Mouse (Mus musculus) cerebellum, adult 8-10 months (tissue): ENCODE measurements at regions not wholly inside any gene's neighbourhood (a gene's known extent, or its start where the extent isn't known, plus 50 kb on each side); places are given as distances from the start of the nearest gene placed in this dataset.
"Not testable (repeated sequence)": the region's sequence is repeated elsewhere in the genome, so short reads cannot be mapped to it uniquely, and the experiment has no call there.

Source experiments
- DNase-seq: peaks from one replicate; pipeline ENCODE4 v3.0.0; 2022

- not testable (repeated sequence) for DNase-seq
Measured at GRCm38 (mm10) chr14:52782832-52783231, 287.3 kb upstream of the Olfr1507 start.

DNA sequence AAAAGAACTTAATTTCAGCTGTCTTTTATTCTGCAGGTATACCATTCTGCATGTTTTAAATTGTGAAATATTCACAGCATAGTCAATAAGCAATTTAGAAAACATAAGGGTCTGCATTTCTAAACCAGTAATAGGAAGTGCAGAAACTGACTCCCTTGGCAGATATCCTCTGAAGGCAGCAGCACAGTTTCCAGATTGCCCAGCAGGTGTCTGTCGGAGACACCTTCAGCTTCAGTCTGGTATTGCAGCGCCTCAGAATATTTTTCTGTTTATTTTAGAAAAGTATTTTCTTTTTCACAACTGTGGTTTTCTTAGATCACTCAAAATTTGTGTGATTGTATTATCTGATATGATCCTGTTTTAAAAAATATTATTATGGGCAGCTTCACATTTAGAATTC lies 280.3 kb upstream of the Olfr1507 start:
- not testable (repeated sequence) for DNase-seq

GRCm38 (mm10) chr14:52769450-52769849 lies 273.9 kb upstream of the Olfr1507 start:
- DNase-seq: not testable (repeated sequence)

DNA sequence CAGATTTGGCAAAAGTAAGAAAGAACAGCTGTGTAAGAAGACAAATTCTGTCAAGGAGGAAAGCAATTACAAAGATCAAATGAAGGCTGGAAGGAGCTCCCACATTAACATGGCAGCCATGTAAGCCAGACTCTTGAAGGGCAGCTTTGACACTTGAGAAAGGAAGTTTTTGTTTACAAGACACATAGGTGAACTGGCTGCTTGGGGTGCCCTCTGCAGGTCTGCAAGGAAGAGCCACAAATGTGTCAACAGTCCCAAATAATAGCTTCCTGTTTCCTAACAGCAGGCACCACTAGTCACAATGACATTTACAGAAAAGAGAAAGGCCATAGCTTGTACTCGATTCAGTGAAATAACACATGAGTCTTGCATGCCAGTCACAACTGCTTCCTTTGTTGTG lies 256.6 kb upstream of the Olfr1507 start:
- DNase-seq: not testable (repeated sequence)

DNA sequence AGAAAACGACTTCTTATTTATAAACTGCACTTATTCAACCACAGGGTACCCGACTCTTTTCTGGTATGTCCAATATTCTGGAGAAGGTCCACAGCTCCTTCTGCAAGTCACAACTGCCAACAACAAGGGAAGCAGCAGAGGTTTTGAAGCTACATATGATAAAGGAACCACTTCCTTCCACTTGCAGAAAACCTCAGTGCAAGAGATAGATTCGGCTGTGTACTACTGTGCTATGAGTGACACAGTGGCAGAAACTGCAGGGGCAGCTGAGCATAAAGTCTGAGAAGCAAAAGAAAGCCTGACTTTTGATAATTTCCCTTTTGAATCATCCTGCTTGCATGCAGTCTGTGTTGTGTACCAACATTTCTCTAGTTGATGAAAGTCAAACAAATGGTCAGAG lies 231.1 kb upstream of the Olfr1507 start:
- DNase-seq: not testable (repeated sequence)

DNA sequence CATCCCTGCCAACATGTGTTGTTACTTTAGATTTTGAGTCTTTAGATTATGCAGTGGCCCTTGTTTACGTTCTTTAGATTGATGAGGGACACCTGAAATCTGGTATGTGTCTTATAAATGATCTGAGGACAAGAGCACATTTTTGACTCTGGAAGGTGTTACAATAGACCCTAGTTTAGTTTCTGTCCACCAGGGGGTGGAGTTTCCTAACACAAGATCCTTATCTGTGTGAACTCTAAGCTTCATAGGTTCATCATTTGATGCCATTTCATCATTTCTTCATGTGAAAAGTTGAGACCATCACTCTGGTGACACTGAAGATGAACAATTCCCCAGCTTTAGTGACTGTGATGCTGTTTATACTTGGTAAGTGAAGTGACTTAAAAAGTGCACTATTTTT lies 229.4 kb upstream of the Olfr1507 start:
- not testable (repeated sequence) for DNase-seq

DNA sequence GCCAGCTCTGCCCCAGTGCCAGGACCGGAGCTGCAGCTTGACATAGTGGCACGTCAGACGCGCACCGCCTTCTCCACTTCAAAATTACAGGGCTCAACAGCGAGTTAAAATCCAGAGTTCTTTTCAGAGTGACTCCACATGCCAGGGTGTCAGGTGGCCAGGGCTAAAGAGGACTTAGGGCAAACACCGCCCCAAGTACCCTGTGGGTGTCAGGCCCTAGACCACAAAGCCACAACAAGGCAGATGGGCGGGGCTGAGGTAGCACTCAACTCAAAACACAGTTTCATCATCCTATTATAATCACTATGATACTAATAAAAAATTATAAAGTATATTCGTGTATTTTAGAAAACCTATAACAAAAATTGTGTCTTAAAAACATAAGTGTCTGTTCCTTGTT lies 225.1 kb upstream of the Olfr1507 start:
- no peak for DNase-seq

DNA sequence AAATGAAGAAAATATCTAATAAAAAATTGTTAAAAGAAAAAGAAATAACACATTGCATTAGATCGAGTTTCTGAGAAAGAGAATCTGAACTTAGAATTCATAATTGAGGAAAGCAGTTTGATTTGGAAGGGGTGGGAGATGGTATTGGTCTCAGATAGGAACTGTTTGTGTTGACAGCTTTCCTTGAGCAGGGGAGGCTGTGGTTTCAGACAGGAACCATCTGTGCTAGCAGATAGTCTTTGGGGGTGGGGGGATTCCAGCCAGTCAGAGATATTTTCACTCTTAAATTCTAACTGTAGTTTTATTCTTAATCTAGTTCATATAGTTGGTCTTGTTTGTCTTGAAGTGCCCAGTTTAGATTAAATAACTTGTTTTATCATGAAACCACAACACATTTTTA lies 205.3 kb upstream of the Olfr1507 start:
- not testable (repeated sequence) for DNase-seq

- DNase-seq: not testable (repeated sequence)
Measured at GRCm38 (mm10) chr14:52683636-52684035, 188.1 kb upstream of the Olfr1507 start.

DNA sequence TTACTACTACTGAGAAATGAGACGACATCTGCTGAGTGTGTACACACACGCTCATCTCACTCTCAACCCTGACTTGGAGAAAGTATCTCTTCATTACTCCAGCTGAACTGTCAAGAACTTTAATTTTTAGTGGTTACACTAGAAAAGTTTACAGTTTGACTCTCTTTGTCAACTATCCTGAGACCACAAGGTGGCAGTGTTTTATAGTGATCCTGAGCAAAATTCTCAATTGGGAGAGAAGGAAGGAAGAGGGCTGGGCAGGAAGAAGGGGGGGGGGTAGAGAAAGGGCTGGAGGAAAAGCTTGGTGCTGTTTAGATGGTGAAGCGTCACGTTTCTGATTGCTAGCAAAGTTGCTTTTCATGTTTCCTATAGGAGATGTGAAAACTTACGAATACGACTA lies 158.8 kb upstream of the Olfr1507 start:
- DNase-seq: no peak

- no peak for DNase-seq
Measured at GRCm38 (mm10) chr14:52638179-52638578, 142.6 kb upstream of the Olfr1507 start.

DNA sequence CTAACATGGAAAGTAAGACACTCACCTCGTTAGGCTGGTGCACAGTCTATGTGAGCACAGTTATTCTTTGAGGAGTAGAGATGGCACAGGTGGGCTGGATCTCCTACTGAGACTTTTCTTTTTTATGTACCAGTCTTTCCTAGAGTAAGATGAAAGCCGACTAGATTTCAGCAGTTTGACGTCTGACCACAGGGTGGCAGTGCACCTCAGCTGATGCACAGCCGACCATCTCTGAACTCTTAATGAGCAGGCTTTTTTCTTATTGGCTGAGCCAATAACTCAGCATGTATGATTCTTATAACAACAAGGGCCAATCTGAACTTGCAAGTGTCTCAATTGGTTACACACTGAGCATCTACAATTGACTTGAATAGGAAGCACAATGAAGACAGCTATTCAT lies 126.6 kb upstream of the Olfr1507 start:
- DNase-seq: no peak

DNA sequence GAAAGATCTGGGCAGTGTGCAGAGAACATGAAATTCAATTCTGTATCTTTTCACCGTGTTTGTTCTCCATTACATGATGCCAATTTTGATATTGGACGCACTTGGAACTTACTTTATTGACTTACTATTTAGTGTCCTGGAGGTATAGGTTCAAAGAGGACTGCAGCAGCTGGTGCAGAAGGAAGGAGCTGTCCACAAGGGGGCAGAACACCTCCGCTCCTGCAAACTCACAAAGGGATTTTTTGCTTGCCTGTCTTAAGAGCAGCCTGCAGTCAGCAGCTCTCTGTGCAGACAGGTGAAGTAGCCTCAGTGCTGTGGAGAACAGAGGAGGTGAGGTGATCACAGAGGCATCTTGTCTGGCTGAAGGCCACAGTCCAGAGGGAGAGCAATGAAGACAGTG lies 84.8 kb upstream of the Olfr1507 start:
- no peak for DNase-seq

DNA sequence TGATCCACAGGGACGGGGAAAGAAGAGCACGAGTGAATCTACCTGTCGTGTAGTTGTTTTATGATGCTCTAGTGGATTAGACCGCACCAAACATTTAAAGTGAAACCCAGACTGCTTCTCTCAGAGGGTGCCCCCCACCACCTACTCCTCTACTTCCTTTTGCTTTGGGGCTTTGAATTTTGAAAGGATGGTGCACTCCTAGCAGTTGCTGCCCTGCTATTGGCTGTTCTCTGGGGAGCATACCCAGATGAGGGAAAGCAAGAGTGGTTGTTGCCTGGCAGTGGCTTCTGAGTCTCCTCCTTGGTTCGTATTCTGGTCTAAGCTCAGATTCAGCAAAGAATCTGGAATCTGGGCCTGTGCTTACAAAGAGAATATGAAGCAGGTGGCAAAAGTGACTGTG lies 71.4 kb upstream of the Olfr1507 start:
- no peak for DNase-seq

DNA sequence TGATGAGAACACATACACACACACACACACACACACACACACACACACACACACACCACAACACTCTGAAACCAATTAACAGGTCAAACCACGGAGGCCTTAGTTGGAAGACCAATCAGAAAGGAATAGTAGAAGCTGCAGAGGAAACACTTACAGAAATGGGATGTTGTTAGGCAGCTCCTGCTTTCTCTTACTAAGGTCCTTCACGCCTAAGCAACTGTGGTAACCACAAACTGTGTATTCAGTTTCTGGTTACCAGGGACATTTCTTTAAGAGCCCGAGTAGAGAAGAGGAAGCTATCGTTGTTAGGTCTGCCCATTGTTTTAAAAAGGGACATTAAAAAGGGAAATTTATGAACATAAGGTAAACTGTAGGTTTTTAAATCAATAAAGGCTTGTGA lies 70.1 kb upstream of the Olfr1507 start:
- no peak for DNase-seq

DNA sequence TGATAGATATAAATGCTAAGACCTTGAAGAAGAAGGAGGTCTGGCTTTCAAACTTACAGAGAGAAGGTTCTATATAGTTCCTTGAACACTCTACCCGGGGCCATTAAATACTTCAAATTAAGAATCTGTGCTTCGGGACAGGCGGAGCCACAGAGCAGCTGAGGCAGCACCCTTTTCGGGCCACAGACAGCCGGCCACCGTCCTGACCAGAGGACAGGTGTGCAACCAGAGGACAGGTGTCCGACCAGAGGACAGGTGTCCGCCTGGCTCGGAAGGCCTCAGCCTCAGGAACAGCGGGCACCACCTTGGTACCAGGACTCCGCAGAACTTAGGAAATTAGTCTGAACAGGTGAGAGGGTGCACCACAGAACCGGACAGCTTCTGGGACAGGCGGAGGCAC lies 60.8 kb upstream of the Olfr1507 start:
- DNase-seq: not testable (repeated sequence)

GRCm38 (mm10) chr14:52553399-52553798 lies 57.9 kb upstream of the Olfr1507 start:
- DNase-seq: no peak

GRCm38 (mm10) chr14:52547933-52548332 lies 52.4 kb upstream of the Olfr1507 start:
- no peak for DNase-seq
